Mouse (Mus musculus) heart, postnatal 0 days (tissue): ENCODE data around the gene Srebf2.

Experiments
- CTCF ChIP-seq: IDR thresholded peaks from 2 replicates; pipeline ENCODE4 v1.5.1; 2016; ENCODE audit warnings: antibody characterized with exemption, control low read depth, low read depth
- EP300 ChIP-seq: IDR thresholded peaks from 2 replicates; pipeline ENCODE4 v1.6.1; 2016; ENCODE audit warnings: antibody characterized with exemption, low read depth

- TF ChIP-seq CTCF (no peak), EP300 (no peak)
These were observed 68.5 kb downstream of the Srebf2 start for GRCm38 (mm10) chr15:82215332-82216046.
